Mouse (Mus musculus): ENCODE measurements around the gene Cnnm2.
"Not testable (repeated sequence)": the region's sequence is repeated elsewhere in the genome, so short reads cannot be mapped to it uniquely, and the experiment has no call there.

The Cnnm2 gene

GRCm38 (mm10) chr19:46759909-46760308 lies 1.5 kb upstream of the Cnnm2 start:
- DNase-seq (ENCODE audit: extremely low read depth, low read depth, low spot score): not testable (repeated sequence)

- no peak for DNase-seq (ENCODE audit: extremely low read depth, low read depth, low spot score)
Measured at GRCm38 (mm10) chr19:46760375-46761160, 828 bp upstream of the Cnnm2 start.

DNA sequence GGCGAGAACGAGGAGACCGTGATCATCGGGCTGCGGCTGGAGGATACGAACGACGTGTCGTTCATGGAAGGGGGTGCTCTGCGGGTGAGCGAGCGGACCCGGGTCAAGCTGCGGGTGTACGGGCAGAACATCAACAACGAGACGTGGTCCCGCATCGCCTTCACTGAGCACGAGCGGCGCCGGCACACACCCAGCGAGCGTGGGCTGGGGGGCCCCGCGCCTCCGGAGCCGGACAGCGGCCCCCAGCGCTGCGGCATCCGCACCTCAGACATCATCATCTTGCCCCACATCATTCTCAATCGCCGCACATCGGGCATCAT lies 535 bp downstream of the Cnnm2 start:
- no peak for DNase-seq (ENCODE audit: extremely low read depth, low read depth, low spot score)

DNA sequence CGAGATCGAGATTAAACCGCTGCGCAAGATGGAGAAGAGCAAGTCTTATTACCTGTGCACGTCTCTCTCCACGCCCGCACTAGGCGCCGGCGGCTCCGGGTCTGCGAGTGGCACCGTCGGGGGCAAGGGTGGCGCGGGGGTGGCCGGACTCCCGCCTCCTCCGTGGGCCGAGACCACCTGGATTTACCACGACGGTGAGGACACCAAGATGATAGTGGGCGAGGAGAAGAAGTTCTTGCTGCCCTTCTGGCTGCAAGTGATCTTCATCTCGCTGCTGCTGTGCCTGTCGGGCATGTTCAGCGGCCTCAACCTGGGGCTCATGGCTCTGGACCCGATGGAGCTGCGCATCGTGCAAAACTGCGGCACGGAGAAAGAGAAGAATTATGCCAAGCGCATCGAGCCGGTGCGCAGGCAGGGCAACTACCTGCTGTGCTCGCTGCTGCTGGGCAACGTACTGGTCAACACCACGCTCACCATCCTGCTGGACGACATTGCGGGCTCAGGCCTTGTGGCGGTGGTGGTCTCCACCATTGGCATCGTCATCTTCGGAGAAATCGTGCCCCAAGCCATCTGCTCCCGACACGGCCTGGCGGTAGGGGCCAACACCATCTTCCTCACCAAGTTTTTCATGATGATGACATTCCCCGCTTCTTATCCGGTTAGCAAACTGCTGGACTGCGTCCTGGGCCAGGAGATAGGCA lies 1.0 kb downstream of the Cnnm2 start:
- DNase-seq (ENCODE audit: extremely low read depth, low read depth, low spot score): no peak

DNA sequence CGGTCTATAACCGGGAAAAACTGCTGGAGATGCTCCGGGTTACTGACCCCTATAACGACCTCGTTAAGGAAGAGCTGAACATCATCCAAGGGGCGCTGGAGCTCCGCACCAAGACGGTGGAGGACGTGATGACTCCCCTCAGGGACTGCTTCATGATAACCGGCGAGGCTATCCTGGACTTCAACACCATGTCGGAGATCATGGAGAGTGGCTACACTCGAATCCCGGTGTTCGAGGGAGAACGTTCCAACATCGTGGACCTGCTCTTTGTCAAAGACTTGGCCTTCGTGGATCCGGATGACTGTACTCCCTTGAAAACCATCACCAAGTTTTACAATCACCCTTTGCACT lies 1.6 kb downstream of the Cnnm2 start:
- DNase-seq (ENCODE audit: extremely low read depth, low read depth, low spot score): no peak

DNA sequence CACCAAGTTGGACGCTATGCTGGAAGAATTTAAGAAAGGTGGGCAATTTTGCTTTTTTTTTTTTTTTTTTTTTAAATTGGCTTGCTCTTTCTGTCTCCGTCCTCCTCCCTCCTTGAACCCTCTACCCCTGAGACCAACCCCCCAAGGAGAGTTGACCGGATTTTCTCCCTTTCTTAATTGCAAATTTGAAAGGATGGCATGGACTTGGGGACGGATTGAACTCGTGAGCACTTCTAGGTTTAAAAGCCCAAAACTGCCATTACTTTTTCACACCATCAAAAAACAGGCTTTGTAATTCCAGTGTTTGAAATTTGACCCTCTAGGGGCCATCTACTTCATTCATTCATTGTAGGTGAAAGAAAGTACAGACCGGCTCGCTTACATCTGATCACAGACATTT lies 2.0 kb downstream of the Cnnm2 start:
- no peak for DNase-seq (ENCODE audit: extremely low read depth, low read depth, low spot score)

DNA sequence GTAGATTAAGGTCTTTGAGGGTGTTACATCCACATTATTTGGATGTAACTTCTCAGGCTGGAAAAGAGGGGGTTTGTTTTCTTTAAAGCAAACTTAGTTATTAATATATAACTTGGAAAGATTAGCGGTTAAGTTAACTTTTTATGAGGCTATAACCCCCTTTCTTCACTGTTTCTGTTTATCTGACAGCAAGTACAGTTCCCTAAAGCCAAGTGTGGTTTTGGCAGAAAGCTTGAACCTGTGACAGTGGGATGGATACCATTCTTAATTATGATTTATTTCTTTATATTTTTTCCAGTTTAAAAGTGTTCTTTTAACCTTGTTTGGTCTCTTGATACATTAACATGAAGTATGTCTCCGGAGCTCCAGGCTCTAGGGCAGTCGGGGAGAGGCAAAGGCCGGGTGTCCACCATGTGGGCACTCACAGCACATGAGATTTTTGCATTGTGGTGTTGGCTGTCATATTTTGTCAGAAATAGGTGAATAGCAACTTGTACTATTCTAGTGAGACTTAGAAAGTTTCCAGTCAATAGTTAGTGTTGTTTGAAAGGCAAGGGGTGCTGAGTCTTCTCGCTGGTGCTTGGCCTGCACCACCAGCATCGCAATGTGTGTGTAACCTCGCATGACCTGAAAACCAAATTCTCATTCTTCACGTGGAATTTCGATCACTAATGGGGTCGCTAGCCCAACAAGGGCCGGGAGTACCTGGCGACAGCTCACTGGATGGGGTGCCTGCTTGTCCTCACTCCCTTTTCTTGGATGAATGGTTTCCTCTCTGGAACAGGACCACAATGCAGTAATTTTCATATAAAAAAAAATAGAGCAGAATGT lies 2.8 kb downstream of the Cnnm2 start:
- DNase-seq (ENCODE audit: extremely low read depth, low read depth, low spot score): no peak

GRCm38 (mm10) chr19:46764763-46765117 lies 3.3 kb downstream of the Cnnm2 start:
- no peak for DNase-seq (ENCODE audit: extremely low read depth, low read depth, low spot score)

GRCm38 (mm10) chr19:46766125-46766524 lies 4.7 kb downstream of the Cnnm2 start:
- DNase-seq (ENCODE audit: extremely low read depth, low read depth, low spot score): no peak

DNA sequence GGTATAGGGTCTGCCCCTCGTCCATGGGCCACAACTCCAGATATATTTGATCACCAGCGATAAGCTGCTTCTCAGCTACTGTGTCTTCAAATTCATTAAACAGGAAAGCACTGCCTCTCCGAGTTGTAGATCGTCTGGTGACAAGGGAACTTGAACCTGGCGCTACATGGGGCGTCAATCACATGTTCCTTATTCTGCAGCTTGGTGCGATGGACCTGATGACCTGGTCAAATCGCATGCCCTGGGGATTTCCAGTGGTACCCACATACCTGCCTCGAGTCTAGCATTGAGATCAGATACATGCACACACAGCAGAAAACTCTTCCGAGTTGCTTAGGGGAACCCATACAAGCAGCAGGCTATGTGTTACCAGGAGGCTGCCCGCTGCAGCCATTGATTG lies 8.4 kb downstream of the Cnnm2 start:
- DNase-seq (ENCODE audit: extremely low read depth, low read depth, low spot score): no peak

GRCm38 (mm10) chr19:46771801-46772200 lies 10.4 kb downstream of the Cnnm2 start:
- DNase-seq (ENCODE audit: extremely low read depth, low read depth, low spot score): peak; percentile 97

- DNase-seq (ENCODE audit: extremely low read depth, low read depth, low spot score): no peak
Measured at GRCm38 (mm10) chr19:46776391-46776790, 15.0 kb downstream of the Cnnm2 start.

- DNase-seq (ENCODE audit: extremely low read depth, low read depth, low spot score): no peak
Measured at GRCm38 (mm10) chr19:46776850-46777249, 15.5 kb downstream of the Cnnm2 start.

DNA sequence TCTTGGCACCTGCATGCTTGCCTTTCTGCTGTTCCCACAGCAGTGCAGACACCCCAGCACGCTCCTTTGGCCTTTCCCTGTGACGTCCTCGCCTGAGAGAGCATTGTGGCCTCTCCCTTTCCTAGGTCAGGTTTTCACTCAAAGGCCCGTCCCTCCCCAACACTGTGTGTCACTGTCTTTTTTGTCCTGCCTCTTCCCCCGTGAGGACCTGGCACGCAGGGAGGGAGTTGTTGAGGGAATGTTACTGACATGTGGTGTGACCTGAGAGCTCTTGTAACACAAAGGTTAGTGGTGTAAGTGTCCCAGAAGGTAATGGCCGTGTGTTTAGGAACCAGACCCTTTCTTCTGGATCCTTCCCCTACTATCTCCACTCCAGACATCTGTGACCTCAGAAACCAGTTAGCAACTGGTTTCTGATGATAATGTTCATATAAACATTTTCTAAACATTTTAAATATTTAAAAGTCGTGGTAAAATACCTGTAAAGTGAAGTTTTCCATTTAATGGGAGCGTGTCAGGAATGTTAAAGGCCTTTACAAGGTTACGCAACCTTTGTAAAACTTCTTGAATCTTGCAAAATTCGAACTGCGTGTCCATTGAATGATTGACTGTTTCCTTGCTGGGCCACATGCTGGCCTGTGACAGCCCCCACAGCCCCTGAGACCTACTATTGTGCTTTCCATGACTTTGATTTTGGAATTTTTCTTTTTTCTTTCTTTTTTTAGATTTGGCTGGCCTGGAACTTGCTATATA lies 16.7 kb downstream of the Cnnm2 start:
- no peak for DNase-seq (ENCODE audit: extremely low read depth, low read depth, low spot score)

DNA sequence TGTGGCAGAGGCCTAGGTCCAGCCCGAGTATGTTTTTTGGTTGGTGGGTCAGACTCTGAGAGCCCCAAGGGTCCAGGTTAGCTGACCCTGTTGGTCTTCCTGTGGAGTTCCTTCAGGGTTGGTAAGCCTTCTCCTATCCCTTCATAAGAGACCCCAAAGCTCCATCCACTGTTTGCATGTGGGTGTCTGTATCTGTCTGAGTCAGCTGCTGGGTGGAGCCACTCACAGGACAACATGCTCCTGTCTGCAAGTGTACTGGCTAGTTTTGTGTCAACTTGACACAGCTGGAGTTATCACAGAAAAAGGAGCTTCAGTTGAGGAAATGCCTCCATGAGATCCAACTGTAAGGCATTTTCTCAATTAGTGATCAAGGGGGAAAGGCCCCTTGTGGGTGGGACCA lies 17.7 kb downstream of the Cnnm2 start:
- not testable (repeated sequence) for DNase-seq (ENCODE audit: extremely low read depth, low read depth, low spot score)

DNA sequence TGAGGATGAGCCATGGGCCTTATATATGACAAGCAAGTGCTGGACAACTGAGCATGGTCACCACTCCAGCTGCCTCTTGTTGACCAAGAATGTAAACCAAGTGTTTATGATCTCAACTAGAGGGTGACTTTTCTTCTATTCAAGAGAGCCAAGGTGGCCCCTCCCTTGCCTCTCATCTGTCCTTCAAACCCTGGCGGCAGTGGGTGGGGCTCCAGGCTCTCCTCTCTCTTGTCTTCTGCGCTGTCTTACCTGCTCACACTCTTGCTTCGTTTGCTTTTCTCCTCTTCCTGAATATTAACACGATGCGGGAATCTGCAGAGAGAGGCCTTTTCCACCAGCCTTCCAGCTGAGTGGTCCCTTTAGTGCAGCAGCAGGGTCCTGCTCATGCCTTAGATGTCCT lies 22.6 kb downstream of the Cnnm2 start:
- DNase-seq (ENCODE audit: extremely low read depth, low read depth, low spot score): no peak

DNA sequence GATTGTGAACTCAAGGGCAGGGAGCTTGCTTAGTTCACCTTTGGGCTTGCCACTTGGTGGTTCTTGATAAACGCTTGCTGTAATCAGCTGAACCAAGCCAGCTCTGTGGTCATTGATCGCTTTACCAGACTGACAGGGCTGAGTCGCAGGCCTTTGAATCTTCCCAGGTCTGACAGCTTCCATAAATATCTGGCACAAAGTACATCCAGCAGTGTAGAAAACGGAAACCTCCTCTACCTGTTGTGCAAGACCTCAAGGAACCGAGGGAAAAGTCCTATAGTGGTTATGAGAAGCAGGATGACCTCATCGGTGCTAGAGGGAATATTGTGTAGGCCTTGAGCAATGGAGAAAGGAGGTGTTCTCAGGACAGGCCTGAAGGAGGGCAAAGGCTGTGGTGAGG lies 23.1 kb downstream of the Cnnm2 start:
- no peak for DNase-seq (ENCODE audit: extremely low read depth, low read depth, low spot score)

DNA sequence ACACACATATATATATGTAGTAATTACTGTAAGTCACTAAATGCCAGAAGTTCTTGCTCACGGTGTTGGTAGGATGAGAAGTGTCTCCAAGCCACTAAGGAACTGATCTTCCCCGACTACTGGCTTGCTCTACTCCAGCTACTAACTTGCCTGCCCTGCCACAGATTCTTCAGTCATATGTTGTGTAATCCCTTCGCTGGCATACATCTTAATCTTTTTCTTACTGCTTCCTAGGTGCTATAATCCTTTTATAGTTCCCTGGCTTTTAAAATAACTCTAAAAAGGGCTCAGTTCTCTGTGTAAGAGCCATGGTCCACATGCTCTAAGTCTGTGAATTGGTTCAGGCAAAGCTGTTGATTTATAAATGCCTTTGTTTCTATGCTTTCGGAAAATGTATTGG lies 24.2 kb downstream of the Cnnm2 start:
- no peak for DNase-seq (ENCODE audit: extremely low read depth, low read depth, low spot score)

- DNase-seq (ENCODE audit: extremely low read depth, low read depth, low spot score): no peak
Measured at GRCm38 (mm10) chr19:46789782-46790181, 28.4 kb downstream of the Cnnm2 start.

- no peak for DNase-seq (ENCODE audit: extremely low read depth, low read depth, low spot score)
Measured at GRCm38 (mm10) chr19:46791360-46791759, 30.0 kb downstream of the Cnnm2 start.

GRCm38 (mm10) chr19:46791921-46792320 lies 30.5 kb downstream of the Cnnm2 start:
- DNase-seq (ENCODE audit: extremely low read depth, low read depth, low spot score): peak; percentile 77

All from fat pad, adult 2 months (tissue).